Mouse (Mus musculus): ENCODE results near the gene Ttll7.

DNA sequence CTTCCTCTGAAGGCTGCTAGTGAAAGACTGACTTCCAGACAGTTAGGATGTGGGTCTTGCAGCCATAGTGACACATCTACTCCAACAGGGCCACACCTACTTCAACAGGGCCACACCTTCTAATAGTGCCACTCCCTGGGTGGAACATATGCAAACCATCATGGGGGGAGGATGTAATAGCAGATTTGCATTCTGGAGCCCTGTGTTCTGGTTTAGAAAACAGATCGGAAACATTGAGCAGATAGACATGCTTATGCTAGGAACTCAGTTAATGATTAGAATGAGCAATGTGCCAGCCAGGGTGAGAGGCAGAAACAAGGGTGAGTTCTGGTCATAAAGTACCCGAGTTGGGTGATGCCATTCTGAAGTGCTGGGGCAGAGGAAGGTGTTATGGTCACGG is 19.8 kb downstream of the Ttll7 start:
- TF ChIP-seq CTCF (conservative IDR thresholded peaks at IDR 0.05; ENCODE audit: low read length) (no peak), NANOG (IDR thresholded peaks at IDR 0.05; ENCODE audit: borderline replicate concordance, low read length) (no peak)
